Mouse (Mus musculus): ENCODE measurements at regions not wholly inside any gene's neighbourhood (a gene's known extent, or its start where the extent isn't known, plus 50 kb on each side); places are given as distances from the start of the nearest gene placed in this dataset. TPM values are rescaled to one million over a fixed set of nuclear protein-coding genes. Genes with fewer than 3 reads are reported as not detected.

GRCm38 (mm10) chr5:120365950-120366467 is 65.5 kb upstream of the Lhx5 start:
- TF ChIP-seq CTCF (IDR thresholded peaks at IDR 0.05; ENCODE audit: low read depth) (no peak), EP300 (IDR thresholded peaks at IDR 0.05; ENCODE audit: low read depth) (no peak)
- Histone ChIP-seq H3K4me3 (ENCODE audit: insufficient read depth in 1 of 2, low read depth in 2 of 2, low read length in 2 of 2) (no peak overlapping the region), H3K9me3 (ENCODE audit: control insufficient read depth, low read length) (no peaks in the 10 kb centered on the region), H3K9ac (replicated peaks) (no peak overlapping the region), H3K27ac (no peak overlapping the region), H3K4me1 (replicated peaks; ENCODE audit: control insufficient read depth in 2 of 2, insufficient read depth in 2 of 2, low read length in 1 of 2) (no peaks in the 10 kb centered on the region), H3K36me3 (replicated peaks; ENCODE audit: control insufficient read depth, insufficient read depth, low read depth) (no peaks in the 10 kb centered on the region), H3K4me2 (ENCODE audit: low read depth) (no peak overlapping the region), H3K27me3 (ENCODE audit: control insufficient read depth, insufficient read depth, low read length) (no peaks in the 10 kb centered on the region)
- WGBS (ENCODE audit: insufficient replicate concordance) = 31% methylated on average over 10 of the region's 10 CpGs
- ATAC-seq (ENCODE audit: insufficient read depth) (no peak), DNase-seq (ENCODE audit: low read depth in 3 of 3, low spot score in 3 of 3) (no peak)

GRCm38 (mm10) chr5:120368797-120369196 is 62.7 kb upstream of the Lhx5 start:
- ATAC-seq (ENCODE audit: insufficient read depth) = no peak
- Histone ChIP-seq H3K36me3 (replicated peaks; ENCODE audit: control insufficient read depth, insufficient read depth, low read depth) (no peaks in the 10 kb centered on the region), H3K4me3 (ENCODE audit: insufficient read depth in 1 of 2, low read depth in 2 of 2, low read length in 2 of 2) (no peak overlapping the region), H3K9ac (replicated peaks) (no peak overlapping the region), H3K9me3 (ENCODE audit: control insufficient read depth, low read length) (no peaks in the 10 kb centered on the region), H3K27me3 (ENCODE audit: control insufficient read depth, insufficient read depth, low read length) (no peaks in the 10 kb centered on the region), H3K27ac (no peak overlapping the region), H3K4me1 (replicated peaks; ENCODE audit: control insufficient read depth in 2 of 2, insufficient read depth in 2 of 2, low read length in 1 of 2) (no peaks in the 10 kb centered on the region), H3K4me2 (ENCODE audit: low read depth) (no peak overlapping the region)
- 62% methylated on average over 1 of the region's 1 CpGs for WGBS (ENCODE audit: insufficient replicate concordance)
- no peak for DNase-seq (ENCODE audit: low read depth in 3 of 3, low spot score in 3 of 3)
- TF ChIP-seq EP300 (IDR thresholded peaks at IDR 0.05; ENCODE audit: low read depth) = no peak
- TF ChIP-seq CTCF (IDR thresholded peaks at IDR 0.05; ENCODE audit: low read depth) = no peak

- no peak overlapping the region for H3K27ac ChIP-seq
- DNase-seq (ENCODE audit: low read depth in 3 of 3, low spot score in 3 of 3) (no peak), ATAC-seq (ENCODE audit: insufficient read depth) (no peak)
- no peaks in the 10 kb centered on the region for H3K36me3 ChIP-seq (replicated peaks; ENCODE audit: control insufficient read depth, insufficient read depth, low read depth)
- no peaks in the 10 kb centered on the region for H3K4me1 ChIP-seq (replicated peaks; ENCODE audit: control insufficient read depth in 2 of 2, insufficient read depth in 2 of 2, low read length in 1 of 2)
- no peak overlapping the region for H3K4me2 ChIP-seq (ENCODE audit: low read depth)
- 14% methylated on average over 15 of the region's 15 CpGs for WGBS (ENCODE audit: insufficient replicate concordance)
- H3K4me3 ChIP-seq (ENCODE audit: insufficient read depth in 1 of 2, low read depth in 2 of 2, low read length in 2 of 2) = no peak overlapping the region
- no peak overlapping the region for H3K9ac ChIP-seq (replicated peaks)
- H3K27me3 ChIP-seq (ENCODE audit: control insufficient read depth, insufficient read depth, low read length) = no peaks in the 10 kb centered on the region
- H3K9me3 ChIP-seq (ENCODE audit: control insufficient read depth, low read length) = no peaks in the 10 kb centered on the region
- no peak for TF ChIP-seq EP300 (IDR thresholded peaks at IDR 0.05; ENCODE audit: low read depth)
- TF ChIP-seq CTCF (IDR thresholded peaks at IDR 0.05; ENCODE audit: low read depth) = no peak
These were observed 60.2 kb upstream of the Lhx5 start for GRCm38 (mm10) chr5:120371176-120371819.

- TF ChIP-seq EP300 (IDR thresholded peaks at IDR 0.05; ENCODE audit: low read depth) (no peak), CTCF (IDR thresholded peaks at IDR 0.05; ENCODE audit: low read depth) (no peak)
- 63% methylated on average over 7 of the region's 7 CpGs for WGBS (ENCODE audit: insufficient replicate concordance)
- no peak overlapping the region for H3K4me2 ChIP-seq (ENCODE audit: low read depth)
These were observed 58.1 kb upstream of the Lhx5 start for GRCm38 (mm10) chr5:120373426-120373825.

More at GRCm38 (mm10) chr5:120373426-120373825, 58.1 kb upstream of the Lhx5 start:
- H3K4me1 ChIP-seq (replicated peaks; ENCODE audit: control insufficient read depth in 2 of 2, insufficient read depth in 2 of 2, low read length in 1 of 2) = no peaks in the 10 kb centered on the region
- H3K27me3 ChIP-seq (ENCODE audit: control insufficient read depth, insufficient read depth, low read length) = no peaks in the 10 kb centered on the region
- no peak overlapping the region for H3K4me3 ChIP-seq (ENCODE audit: insufficient read depth in 1 of 2, low read depth in 2 of 2, low read length in 2 of 2)
- ATAC-seq (ENCODE audit: insufficient read depth) (no peak), DNase-seq (ENCODE audit: low read depth in 3 of 3, low spot score in 3 of 3) (no peak)
- no peak overlapping the region for H3K9ac ChIP-seq (replicated peaks)
- no peaks in the 10 kb centered on the region for H3K9me3 ChIP-seq (ENCODE audit: control insufficient read depth, low read length)
- H3K27ac ChIP-seq = no peak overlapping the region
- no peaks in the 10 kb centered on the region for H3K36me3 ChIP-seq (replicated peaks; ENCODE audit: control insufficient read depth, insufficient read depth, low read depth)

Small RNA genes in the stretch of these regions (microRNA-seq; reads per million reads assigned to microRNA genes)
- gene Gm26474 = not detected
